Mouse (Mus musculus) left cerebral cortex, postnatal 25 days (tissue): ENCODE measurements around the gene Sipa1l1. TPM values are rescaled to one million over a fixed set of nuclear protein-coding genes. Genes with fewer than 3 reads are reported as not detected.

Experiments
- DNase-seq, 2 experiments: peaks; one replicate each; pipeline ENCODE4 v3.0.0; 2022; ENCODE audit warnings: low spot score in 2 of 2, mixed read lengths in 1 of 2
- intact Hi-C: fragments of 180-260 bp; cut with DNase I; formaldehyde crosslinking; loops from one replicate; pipeline ENCODE4 v1.15.1; 2025
- total RNA-seq, 2 experiments: library from RNA; stranded (reverse); gene quantifications; 2 replicates each; pipeline ENCODE4 v1.2.3; 2021

The Sipa1l1 gene
- total RNA-seq, 2 experiments from 2014 or later: 258 to 266 TPM

- no peak for DNase-seq
- intact Hi-C loops: no loop called here
Measured at GRCm38 (mm10) chr12:82199286-82199685, 30.2 kb downstream of the Sipa1l1 start.

GRCm38 (mm10) chr12:82204106-82204505, 35.0 kb downstream of the Sipa1l1 start:
- intact Hi-C loops: no loop called here
- DNase-seq: no peak

- no peak for DNase-seq
- intact Hi-C loops: no loop called here
Measured at GRCm38 (mm10) chr12:82206857-82207647, 37.9 kb downstream of the Sipa1l1 start.

DNA sequence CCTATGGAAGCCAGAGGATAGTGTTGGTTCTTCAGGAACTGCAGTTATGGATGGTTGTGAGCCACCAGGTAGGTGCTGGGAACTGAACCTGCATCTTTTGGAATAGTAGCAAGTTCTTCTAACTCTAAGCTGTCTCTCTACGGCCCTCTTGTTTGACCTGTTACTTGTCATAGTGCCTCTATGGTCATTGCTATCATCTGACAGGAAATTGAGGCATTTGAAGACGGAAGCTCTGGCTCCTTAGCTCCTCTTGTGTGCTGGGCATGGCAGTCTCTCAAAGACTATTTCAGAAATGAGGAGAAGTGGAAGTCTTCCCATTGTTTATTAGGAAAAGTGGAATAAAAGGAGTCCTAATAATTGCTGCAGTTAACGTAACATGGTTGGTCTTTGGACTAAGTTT, 38.9 kb downstream of the Sipa1l1 start:
- intact Hi-C loops: no loop called here
- DNase-seq: no peak

DNA sequence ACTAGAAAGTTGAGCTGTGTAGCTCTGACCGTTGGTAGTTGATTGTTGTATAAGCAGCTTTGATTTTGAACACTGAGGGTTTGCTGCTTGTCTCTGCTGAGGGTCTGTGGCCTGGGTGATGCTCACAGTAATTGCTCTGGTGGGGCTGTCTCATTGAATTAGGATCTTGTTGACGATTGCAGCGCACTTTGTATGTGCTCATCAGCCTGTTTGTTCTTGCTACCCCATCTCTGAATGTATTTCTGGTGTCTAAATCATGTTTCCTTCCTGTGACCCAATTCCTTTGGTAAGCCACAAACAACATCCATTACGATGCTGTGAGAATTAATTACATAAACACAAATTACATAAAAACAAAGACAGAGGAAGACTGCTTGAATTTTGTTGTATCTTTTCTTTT, 39.5 kb downstream of the Sipa1l1 start:
- DNase-seq: no peak
- intact Hi-C loops: no loop called here

GRCm38 (mm10) chr12:82209753-82210152, 40.6 kb downstream of the Sipa1l1 start:
- intact Hi-C loops: no loop called here

DNA sequence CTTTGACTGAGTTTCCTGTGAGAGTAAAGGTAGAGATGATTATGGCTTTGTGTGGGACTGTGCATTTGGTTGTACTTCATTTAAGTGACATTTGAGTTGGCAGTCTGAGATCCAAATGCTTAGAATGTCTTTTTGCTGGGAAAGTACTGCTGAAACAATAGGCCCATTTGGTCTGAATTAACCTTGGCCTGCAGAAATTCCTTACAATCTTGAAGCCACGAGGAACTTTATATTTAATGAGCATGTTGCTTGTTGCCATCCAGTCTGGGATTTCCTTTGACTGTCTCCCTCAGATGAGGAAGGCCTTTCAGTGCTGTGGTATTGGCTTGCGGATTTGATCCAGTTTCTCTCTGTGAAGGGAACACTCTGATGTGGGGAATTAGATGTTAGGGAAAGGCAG, 43.9 kb downstream of the Sipa1l1 start:
- intact Hi-C loops: no loop called here
- DNase-seq: no peak

More at GRCm38 (mm10) chr12:82209753-82210152, 40.6 kb downstream of the Sipa1l1 start:
- DNase-seq: no peak

DNA sequence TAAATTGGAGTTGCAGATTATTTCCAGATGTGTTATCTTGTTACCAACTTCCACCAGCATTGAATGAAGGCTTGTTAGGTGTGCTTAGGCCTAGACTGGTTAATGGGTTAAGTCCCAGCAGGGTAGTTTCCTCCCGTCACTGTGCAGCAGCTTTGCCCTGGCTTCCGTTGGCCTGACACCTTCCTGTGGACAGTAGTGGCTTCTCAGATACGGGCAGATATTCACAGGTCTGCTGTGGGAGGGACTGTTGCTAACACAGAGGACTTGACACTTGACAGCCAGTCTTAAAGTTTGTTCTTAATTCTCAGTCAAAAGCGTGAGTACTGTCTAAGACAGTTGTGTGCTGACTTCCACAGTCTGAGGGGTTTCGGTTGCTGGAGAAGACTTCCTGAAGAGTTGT, 45.8 kb downstream of the Sipa1l1 start:
- DNase-seq: no peak

GRCm38 (mm10) chr12:82216801-82217553, 47.9 kb downstream of the Sipa1l1 start:
- intact Hi-C loops: no loop called here
- no peak for DNase-seq

More for the DNA sequence above, 45.8 kb downstream of the Sipa1l1 start:
- intact Hi-C loops: no loop called here

DNA sequence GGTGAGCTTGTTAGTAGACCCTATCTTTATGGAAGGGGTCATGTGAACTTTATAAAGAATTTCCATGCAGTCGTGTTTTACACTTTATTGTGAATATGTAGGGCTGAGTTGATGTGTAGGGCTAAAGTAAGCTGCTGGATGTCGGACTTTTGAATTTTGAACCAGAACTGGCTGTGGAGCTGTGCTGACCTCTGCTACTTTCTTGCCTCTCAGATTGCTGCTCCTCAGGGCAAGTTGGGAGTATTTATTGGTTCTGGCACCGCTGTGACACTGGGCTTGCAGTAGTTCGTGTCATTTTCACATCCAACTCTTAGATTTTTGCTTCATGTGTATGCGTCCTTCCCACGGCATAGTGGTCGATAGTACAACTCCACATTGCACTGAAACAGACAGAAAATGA, 49.1 kb downstream of the Sipa1l1 start:
- no peak for DNase-seq
- intact Hi-C loops: no loop called here

GRCm38 (mm10) chr12:82220367-82221089, 51.4 kb downstream of the Sipa1l1 start:
- no peak for DNase-seq
- intact Hi-C loops: no loop called here

- no peak for DNase-seq
- intact Hi-C loops: no loop called here
Measured at GRCm38 (mm10) chr12:82223126-82223815, 54.2 kb downstream of the Sipa1l1 start.

DNA sequence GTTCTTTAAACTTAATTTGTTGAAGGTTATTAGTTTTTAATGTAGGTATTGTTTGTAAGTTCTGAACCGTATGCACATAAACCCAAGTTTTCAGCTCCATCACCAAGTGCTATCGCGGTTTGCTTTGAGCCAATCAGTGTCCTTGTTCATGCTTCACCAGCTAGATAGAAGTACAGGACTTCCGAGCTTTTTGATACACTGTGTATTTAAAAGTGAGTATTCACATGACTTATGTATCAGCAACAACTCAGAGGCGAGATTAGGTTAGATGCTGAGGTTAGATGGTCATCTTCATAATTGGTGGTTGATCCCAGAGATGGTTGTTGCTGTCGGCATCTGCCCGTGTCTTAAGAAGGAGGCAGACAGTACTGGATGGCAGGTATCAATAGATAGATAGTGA, 55.7 kb downstream of the Sipa1l1 start:
- intact Hi-C loops: no loop called here
- no peak for DNase-seq

DNA sequence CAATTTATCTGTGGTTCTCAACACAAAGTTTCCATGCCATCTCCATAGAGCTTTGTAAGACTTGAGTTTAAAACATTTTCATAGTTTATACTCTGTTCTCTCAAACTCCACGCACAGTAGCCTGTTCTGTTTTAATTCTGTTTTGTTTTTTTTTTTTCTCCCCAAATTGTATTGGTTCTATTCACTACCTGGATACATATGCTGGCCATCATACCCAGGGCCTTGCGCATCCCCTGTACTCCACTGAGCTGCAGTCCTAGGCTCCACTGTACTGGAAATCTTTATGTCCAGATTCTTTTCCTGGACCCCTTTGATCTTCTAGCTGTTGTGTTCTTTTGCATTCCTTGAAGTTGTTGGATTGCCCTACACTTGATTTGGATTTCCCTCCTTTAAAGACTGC, 56.2 kb downstream of the Sipa1l1 start:
- intact Hi-C loops: no loop called here
- no peak for DNase-seq

GRCm38 (mm10) chr12:82225751-82226228, 56.7 kb downstream of the Sipa1l1 start:
- intact Hi-C loops: no loop called here
- peak in 1 of 2 experiments; percentile 28 for DNase-seq

DNA sequence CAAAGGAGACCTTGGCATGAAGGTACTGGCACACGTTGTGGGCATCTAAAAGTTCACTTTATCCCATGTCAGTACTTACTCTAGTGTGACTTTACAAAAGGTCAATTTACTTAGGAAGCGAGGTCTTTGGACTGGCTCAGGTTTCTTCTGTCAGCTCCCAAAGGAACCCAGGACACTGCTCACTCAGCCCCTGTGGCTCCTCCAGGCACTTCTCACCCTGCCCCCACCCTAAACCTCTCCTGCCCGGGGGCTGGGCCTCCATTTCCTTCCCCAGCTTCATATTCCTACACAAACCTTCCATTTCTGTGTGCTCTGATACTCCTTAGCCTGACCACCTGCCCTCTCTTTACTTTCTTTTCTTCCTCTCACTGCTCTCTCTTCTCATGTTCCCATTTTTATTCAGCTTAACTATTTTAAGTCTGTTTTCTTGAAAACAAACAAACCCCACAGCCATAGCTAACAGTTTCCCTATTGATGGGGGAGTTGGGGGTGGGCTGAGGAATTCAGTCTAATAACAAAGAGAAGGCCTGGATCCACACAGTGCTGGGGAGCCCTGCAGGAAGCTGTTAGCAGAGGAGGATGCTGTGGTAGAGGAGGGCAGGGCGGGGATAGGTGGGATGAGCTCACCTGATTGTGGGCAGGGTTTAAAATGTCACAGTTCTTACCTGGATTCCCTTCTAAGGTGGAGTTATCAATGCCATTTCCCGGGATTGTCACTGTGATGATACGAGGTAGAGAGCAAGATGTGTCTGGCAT, 57.4 kb downstream of the Sipa1l1 start:
- no peak for DNase-seq
- intact Hi-C loops: no loop called here

GRCm38 (mm10) chr12:82230127-82230526, 61.0 kb downstream of the Sipa1l1 start:
- DNase-seq: no peak
- intact Hi-C loops: no loop called here

DNA sequence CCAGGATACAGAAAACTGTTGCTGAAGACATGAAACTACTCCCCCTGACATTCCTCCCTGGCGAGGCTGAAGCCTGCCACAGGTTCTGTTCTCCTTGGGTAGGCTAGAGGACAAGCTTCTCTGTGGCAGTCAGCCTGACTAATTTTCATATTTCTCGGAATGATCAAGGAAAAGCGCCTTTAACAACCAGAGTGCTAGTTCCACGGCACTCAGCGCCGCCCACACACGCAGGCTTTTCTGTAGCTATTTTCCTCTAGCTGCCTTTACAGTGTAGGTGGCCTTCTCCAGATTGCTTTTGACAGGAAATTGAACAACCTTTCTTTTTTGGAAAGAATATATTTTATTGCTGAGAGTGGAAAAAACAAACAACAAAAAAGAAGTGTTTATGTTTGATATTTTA, 62.1 kb downstream of the Sipa1l1 start:
- peak; percentile 80 to 95 for DNase-seq
- intact Hi-C loops: no loop called here

- intact Hi-C loops: no loop called here
- no peak for DNase-seq
Measured at GRCm38 (mm10) chr12:82233177-82233576, 64.1 kb downstream of the Sipa1l1 start.
